In the genomic region with DNA sequence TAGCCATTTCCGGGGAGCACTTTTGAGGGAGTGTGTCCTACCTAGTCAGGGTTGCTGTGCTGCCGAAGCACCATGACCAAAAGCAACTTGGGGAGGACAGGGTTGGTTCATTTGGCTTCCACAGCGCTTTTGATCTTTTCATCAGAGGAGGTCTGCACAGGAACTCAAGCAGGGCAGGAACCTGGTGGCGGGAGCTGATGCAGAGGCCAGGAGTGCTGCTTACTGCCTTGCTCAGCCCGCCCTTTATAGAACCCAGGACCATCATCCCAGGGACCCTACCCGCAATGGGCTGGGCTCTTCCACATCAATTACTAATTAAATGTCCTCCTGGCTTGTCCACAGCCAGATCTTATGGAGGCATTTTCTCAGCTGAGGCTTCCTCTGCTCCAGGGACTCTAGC, we compare ENCODE assay signal across 24 mouse cellular contexts.
"Had no signal": no experiment of that assay in that cellular context is flagged by ENCODE, and none has a peak within 500 bp of the region (broad histone marks: within the 10 kb centered on the region; RNA-seq: fewer than 3 reads in every experiment).

No protein-coding gene starts in this region.

- ATAC-seq: intestine, embryonic 16.5 days; liver, embryonic 12.5 days; midbrain, embryonic 13.5 days; midbrain, embryonic 16.5 days had no signal

- H3K4me3 ChIP-seq: layer of hippocampus, adult 2 months; limb, embryonic 10.5 days; limb, embryonic 13.5 days; liver, embryonic 12.5 days; liver, embryonic 15.5 days; lung, embryonic 15.5 days; megakaryocyte, embryonic 14.5 days; midbrain, embryonic 10.5 days; midbrain, embryonic 13.5 days; myocyte; neural tube, embryonic 13.5 days; stomach, embryonic 15.5 days had no signal

- DNase-seq: layer of hippocampus, adult 9-11 months; liver; lung, adult 18-20 months; lung, postnatal 10 days; lung, postnatal 36 days; retina, postnatal 1 day; right cerebral cortex, postnatal 25 days; spleen, adult 18-20 months; thymus, postnatal 25 days had no signal

- H3K27me3 ChIP-seq: limb, embryonic 13.5 days; liver, embryonic 12.5 days; lung, embryonic 15.5 days; megakaryocyte, embryonic 14.5 days; stomach, embryonic 15.5 days had no signal

- H3K4me2 ChIP-seq: limb, embryonic 13.5 days; liver, embryonic 12.5 days; liver, embryonic 15.5 days; lung, embryonic 15.5 days; midbrain, embryonic 13.5 days; neural tube, embryonic 13.5 days; stomach, embryonic 15.5 days had no signal

- H3K9ac ChIP-seq: limb, embryonic 13.5 days; liver, embryonic 12.5 days; liver, embryonic 15.5 days; lung, embryonic 15.5 days; midbrain, embryonic 13.5 days; neural tube, embryonic 13.5 days; stomach, embryonic 15.5 days had no signal

- H3K4me1 ChIP-seq: midbrain, embryonic 13.5 days; stomach, embryonic 15.5 days had no signal

- H3K36me3 ChIP-seq: liver, embryonic 12.5 days; liver, embryonic 15.5 days; lung, embryonic 15.5 days; neural tube, embryonic 13.5 days; stomach, embryonic 15.5 days had no signal

- H3K9me3 ChIP-seq: limb, embryonic 10.5 days; limb, embryonic 13.5 days; liver, embryonic 12.5 days; liver, embryonic 15.5 days; lung, embryonic 15.5 days; megakaryocyte, embryonic 14.5 days; midbrain, embryonic 10.5 days; midbrain, embryonic 13.5 days; neural tube, embryonic 13.5 days; stomach, embryonic 15.5 days had no signal

- H3K27ac ChIP-seq: kidney, postnatal 0 days; limb, embryonic 10.5 days; limb, embryonic 13.5 days; liver, embryonic 12.5 days; liver, embryonic 15.5 days; lung, embryonic 15.5 days; midbrain, embryonic 10.5 days; midbrain, embryonic 13.5 days; neural tube, embryonic 13.5 days; stomach, embryonic 15.5 days had no signal
